Mouse (Mus musculus) spleen, adult 2 months (tissue): ENCODE measurements around the gene Gin1. TPM values are rescaled to one million over a fixed set of nuclear protein-coding genes. Genes with fewer than 3 reads are reported as not detected.

Experiments used
- DNase-seq, 2 experiments: peaks; one replicate each; pipeline versions ENCODE4 v3.0.0 to v3.0.0-alpha.2; 2012 to 2021; ENCODE audit warnings: low spot score in 2 of 2, low read depth in 1 of 2
- H3K27ac ChIP-seq: fragments of 200-500 bp; 2 replicates; pipeline ENCODE4 v1.5.1; 2012; ENCODE audit warnings: low read length, inconsistent platforms; ENCODE audit not compliant: insufficient read depth
- H3K27me3 ChIP-seq: fragments of 200-500 bp; 2 replicates; pipeline ENCODE4 v1.6.1; 2012; ENCODE audit warnings: mild to moderate bottlenecking, moderate library complexity, low read length, inconsistent platforms; ENCODE audit not compliant: control insufficient read depth, insufficient read depth
- H3K36me3 ChIP-seq: fragments of 200-500 bp; 2 replicates; pipeline ENCODE4 v1.6.1; 2012; ENCODE audit warnings: mild to moderate bottlenecking, low read length, inconsistent platforms; ENCODE audit not compliant: control insufficient read depth, insufficient read depth
- H3K4me1 ChIP-seq: fragments of 200-500 bp; 2 replicates; pipeline ENCODE4 v1.6.1; 2011; ENCODE audit warnings: inconsistent platforms; ENCODE audit not compliant: control insufficient read depth, insufficient read depth, insufficient read length
- H3K4me3 ChIP-seq: fragments of 200-500 bp; 2 replicates; pipeline ENCODE4 v1.5.1; 2011; ENCODE audit warnings: mild to moderate bottlenecking, inconsistent platforms; ENCODE audit not compliant: insufficient read depth, insufficient read length; ENCODE audit errors: extremely low read depth
- CTCF ChIP-seq: fragments of 200-500 bp; IDR thresholded peaks from 2 replicates; pipeline ENCODE4 v1.5.1; 2011; ENCODE audit warnings: mild to moderate bottlenecking, inconsistent platforms; ENCODE audit not compliant: insufficient read depth, insufficient read length, insufficient replicate concordance; ENCODE audit errors: extremely low read depth
- POLR2A ChIP-seq: fragments of 200-500 bp; IDR thresholded peaks from 2 replicates; pipeline ENCODE4 v1.6.1; 2011; ENCODE audit warnings: low read depth, low read length, inconsistent platforms
- WGBS: fragments of 180-500 bp; shearing (Covaris S2); methylation state at CpG from one replicate; pipeline ENCODE4 v1.1.7; 2018; 5-methylcytosine and 5-hydroxymethylcytosine counted together
- polyA plus RNA-seq: library from polyadenylated mRNA; depleted of rRNA; stranded (reverse); fragments of >200 nt; gene quantifications from 2 replicates; pipeline ENCODE4 v1.2.3, GENCODE M21; 2012; rRNA removed

Gene Gin1
- polyA plus RNA-seq, 1 experiment: 1.3 TPM

DNA sequence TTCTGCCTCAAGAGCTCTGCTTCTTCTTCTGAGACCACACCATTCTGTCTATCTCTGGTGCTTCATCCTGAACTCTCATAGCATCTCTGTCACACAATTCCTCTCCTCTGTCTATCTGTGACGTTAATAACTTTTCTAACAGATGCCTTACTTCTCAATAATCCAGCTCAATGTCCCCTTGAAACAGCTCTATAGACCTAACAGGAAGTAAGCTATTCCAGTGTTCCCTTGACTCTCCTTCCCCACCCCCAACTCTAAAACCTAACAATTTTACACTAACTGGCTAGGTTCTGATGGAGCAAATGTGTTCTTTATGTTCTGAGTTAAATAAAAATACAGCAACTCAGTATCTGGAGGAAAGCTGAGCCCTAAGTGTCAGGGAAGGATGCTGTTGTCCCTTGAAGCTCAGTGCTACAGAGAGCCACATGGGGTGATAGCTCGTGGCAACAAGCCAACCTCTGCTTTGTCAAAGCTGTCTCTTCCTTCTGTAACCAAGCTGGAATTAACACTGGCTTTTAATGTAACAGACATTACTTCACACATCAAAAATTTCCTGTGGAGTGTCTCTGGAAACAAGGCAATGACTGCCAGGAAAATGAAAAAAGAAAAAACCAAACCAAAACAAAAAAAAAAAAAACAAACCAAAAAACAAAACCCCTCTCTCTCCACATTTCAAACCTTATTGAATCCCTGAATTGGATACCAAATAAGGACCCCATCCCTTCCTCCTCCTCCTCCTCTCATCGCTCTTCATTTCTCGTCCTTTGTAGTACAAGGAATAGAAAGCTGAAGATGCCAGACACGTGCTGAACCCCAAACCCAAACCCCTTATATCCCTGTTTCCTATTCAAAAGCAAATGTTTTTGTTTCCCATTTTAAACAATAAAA is 63.7 kb downstream of the Gin1 start:
- H3K27ac ChIP-seq: no peak overlapping the region
- H3K4me3 ChIP-seq: no peak overlapping the region
- WGBS: 81% methylated on average over 5 of the region's 5 CpGs
- H3K4me1 ChIP-seq: no peaks in the 10 kb centered on the region
- H3K36me3 ChIP-seq: no peaks in the 10 kb centered on the region
- TF ChIP-seq POLR2A: no peak
- TF ChIP-seq CTCF: no peak
- DNase-seq: no peak
- H3K27me3 ChIP-seq: no peaks in the 10 kb centered on the region

DNA sequence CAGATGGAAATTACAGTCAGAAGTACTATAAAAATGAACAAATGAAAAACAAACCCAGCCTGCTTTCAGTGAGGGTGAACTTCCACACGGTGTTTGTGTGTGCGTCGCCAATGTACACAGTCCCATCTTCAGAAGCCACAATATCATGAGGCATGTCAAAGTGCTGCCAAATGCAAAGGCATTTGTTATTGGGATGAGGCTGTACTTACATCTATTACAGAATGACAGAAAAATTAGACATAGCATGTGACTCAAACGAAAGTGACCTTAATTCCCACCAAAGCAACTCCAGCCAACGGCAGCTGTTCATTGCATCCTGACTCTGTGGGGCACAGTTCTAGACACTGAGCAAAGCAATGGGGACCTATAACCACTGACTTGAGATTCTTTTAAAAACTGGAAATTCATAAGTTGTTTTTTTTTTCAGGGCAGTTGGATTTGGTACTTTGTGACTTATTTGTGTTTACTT is 64.4 kb downstream of the Gin1 start:
- H3K27me3 ChIP-seq: no peaks in the 10 kb centered on the region

More for the DNA sequence above, 64.4 kb downstream of the Gin1 start:
- no peak for DNase-seq
- 91% methylated on average over 5 of the region's 5 CpGs for WGBS
- H3K36me3 ChIP-seq: no peaks in the 10 kb centered on the region
- TF ChIP-seq POLR2A (no peak), CTCF (no peak)
- H3K4me3 ChIP-seq: no peak overlapping the region
- H3K27ac ChIP-seq: no peak overlapping the region
- H3K4me1 ChIP-seq: no peaks in the 10 kb centered on the region

Other genes with a start within 250 kb of the Gin1 start
- gene D1Ertd622e, start 108.1 kb upstream of the Gin1 start, polyA plus RNA-seq: 23.1 and 24.3 TPM in 2 replicates
- gene Ppip5k2, start 239 bp downstream of the Gin1 start, polyA plus RNA-seq: 3.0 and 3.8 TPM in 2 replicates